Mouse (Mus musculus) megakaryocyte, embryonic 14.5 days (primary cell): ENCODE data around the gene Rarg.

Experiments
- FLI1 ChIP-seq: IDR thresholded peaks from 2 replicates; pipeline ENCODE4 v1.6.1; 2012; ENCODE audit warnings: low read length, inconsistent platforms, mixed read lengths
- GATA1 ChIP-seq: IDR thresholded peaks from 3 replicates; pipeline ENCODE4 v1.6.1; 2012; ENCODE audit warnings: mixed read lengths, low read length, inconsistent platforms, borderline replicate concordance

DNA sequence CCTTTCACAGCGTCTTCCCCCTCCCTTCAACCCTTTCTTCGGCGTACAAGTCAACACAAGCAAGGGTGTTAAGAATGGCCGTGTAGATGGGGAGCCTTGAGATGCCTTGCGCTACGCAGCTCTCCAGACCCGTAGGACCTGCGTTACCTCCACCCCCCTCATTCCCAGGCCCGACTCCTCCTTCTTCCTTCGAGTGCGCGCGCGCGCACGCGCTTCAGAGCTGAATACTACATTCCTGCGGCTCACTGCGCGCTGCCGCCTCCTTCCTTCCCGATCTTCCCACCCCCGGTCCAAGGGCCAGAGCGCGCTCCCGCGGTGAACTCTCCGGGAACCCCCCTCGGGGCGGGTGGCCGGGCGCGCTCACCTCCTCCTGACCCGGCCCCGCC, 10.5 kb downstream of the Rarg start:
- TF ChIP-seq GATA1 (no peak), FLI1 (no peak)
